Mouse (Mus musculus) liver, embryonic 14.5 days (tissue): Measurements from ENCODE around the gene Trp73.
A peak's percentile ranks its signal among the peaks of the same experiment; 100 is the strongest.

Experiments used
- CTCF ChIP-seq: IDR thresholded peaks from 2 replicates; pipeline ENCODE4 v1.5.1; 2016; ENCODE audit warnings: antibody characterized with exemption, low read depth, control low read depth
- EP300 ChIP-seq: IDR thresholded peaks from 2 replicates; pipeline ENCODE4 v1.6.1; 2016; ENCODE audit warnings: antibody characterized with exemption, low read depth

GRCm38 (mm10) chr4:154159002-154159401, 19.0 kb upstream of the Trp73 start:
- TF ChIP-seq EP300 (no peak), CTCF (peak; percentile 100)
